Mouse (Mus musculus): ENCODE data around the gene S100a2. TPM values are rescaled to one million over a fixed set of nuclear protein-coding genes. Genes with fewer than 3 reads are reported as not detected.

S100a2 gene
- total RNA-seq, 2 experiments from 2014 or later: not detected

Other genes starting within 250 kb of the S100a2 start
- gene Slc27a3, start 200.3 kb upstream of the S100a2 start, total RNA-seq (2021): 1 to 10 TPM; 1.9 to 3.3 TPM
- 10 to 100 TPM; 24.4 to 28.3 TPM for gene Ints3, start 156.6 kb upstream of the S100a2 start, total RNA-seq (2021)
- gene Npr1, start 124.4 kb upstream of the S100a2 start, total RNA-seq (2021): 10 to 100 TPM; 35.4 to 37.8 TPM
- 10 to 100 TPM; 55.3 to 57.5 TPM for gene Ilf2, start 114.1 kb upstream of the S100a2 start, total RNA-seq (2021)
- 10 to 100 TPM; 55.9 to 62.7 TPM for gene Snapin, start 99.2 kb upstream of the S100a2 start, total RNA-seq (2021)
- gene Chtop, start 80.7 kb upstream of the S100a2 start, total RNA-seq (2021): 100 to 1,000 TPM; 126 to 128 TPM
- 100 to 1,000 TPM; 418 to 437 TPM for gene S100a1, start 75.9 kb upstream of the S100a2 start, total RNA-seq (2021)
- gene S100a13, start 75.8 kb upstream of the S100a2 start, total RNA-seq (2021): 10 to 100 TPM; 40.6 to 42.3 TPM
- gene S100a14, start 63.4 kb upstream of the S100a2 start, total RNA-seq (2021): not detected
- gene S100a16, start 53.0 kb upstream of the S100a2 start, total RNA-seq (2021): 100 to 1,000 TPM; 108 to 126 TPM
- not detected for gene S100a3, start 29.7 kb upstream of the S100a2 start, total RNA-seq (2021)
- not detected for gene Gm42674, start 11.7 kb downstream of the S100a2 start, total RNA-seq (2021)
- 10 to 100 TPM; 10.3 to 11.7 TPM for gene S100a4, start 13.5 kb downstream of the S100a2 start, total RNA-seq (2021)
- gene S100a5, start 18.3 kb downstream of the S100a2 start, total RNA-seq (2021): not detected
- 10 to 100 TPM; 81.8 to 85.3 TPM for gene S100a6, start 22.6 kb downstream of the S100a2 start, total RNA-seq (2021)
- under 1 TPM in 1 of 2 experiments, not detected in 1; 0.20 TPM for gene S100a7a, start 63.8 kb downstream of the S100a2 start, total RNA-seq (2021)
- gene S100a8, start 78.7 kb downstream of the S100a2 start, total RNA-seq (2021): 1 to 10 TPM; 3.7 to 4.7 TPM
- gene S100a9, start 105.5 kb downstream of the S100a2 start, total RNA-seq (2021): 1 to 10 TPM; 5.2 to 6.7 TPM
- gene Pglyrp4, start 136.7 kb downstream of the S100a2 start, total RNA-seq (2021): not detected
- gene Gm5849, start 187.6 kb downstream of the S100a2 start, total RNA-seq (2021): not detected